Mouse (Mus musculus): ENCODE measurements around the gene Jazf1.

Jazf1 gene

DNA sequence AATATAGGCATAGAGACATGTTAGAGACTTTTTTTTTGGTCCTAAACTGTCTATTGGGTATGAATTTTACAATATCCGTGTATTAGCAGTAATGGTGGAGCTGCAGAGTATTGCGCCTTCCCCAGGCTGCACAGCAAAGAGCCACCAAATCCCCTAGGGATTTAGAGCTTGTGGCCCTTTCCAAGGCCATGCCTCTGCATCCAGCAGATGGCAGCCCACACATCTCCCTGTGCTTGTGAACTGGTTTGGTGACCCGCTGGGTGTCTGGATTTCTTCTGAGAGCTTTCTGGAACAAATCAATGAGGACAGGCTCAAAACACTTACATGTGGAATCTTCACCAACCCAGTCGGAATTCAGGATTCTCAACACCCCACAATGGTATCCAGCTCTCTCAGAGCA lies 225.4 kb downstream of the Jazf1 start:
- no peak for DNase-seq

DNA sequence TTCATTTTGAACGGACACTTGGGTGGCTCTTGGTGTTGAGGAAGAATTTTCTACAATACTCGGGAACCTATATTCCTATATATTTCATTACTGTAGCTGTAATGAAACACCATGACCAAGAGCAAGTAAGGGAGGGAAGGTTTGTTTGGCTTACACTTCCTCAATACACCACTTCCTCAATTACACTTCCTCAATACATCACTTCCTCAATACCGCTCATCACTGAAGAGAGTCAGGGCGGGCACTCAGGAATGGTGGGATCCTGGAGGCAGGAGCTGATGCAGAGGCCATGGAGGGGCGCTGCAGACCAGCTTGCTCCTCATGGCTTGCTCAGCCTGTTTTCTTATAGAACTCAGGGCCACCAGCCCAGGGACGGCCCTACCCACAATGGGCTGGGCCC lies 225.8 kb downstream of the Jazf1 start:
- no peak for DNase-seq

DNA sequence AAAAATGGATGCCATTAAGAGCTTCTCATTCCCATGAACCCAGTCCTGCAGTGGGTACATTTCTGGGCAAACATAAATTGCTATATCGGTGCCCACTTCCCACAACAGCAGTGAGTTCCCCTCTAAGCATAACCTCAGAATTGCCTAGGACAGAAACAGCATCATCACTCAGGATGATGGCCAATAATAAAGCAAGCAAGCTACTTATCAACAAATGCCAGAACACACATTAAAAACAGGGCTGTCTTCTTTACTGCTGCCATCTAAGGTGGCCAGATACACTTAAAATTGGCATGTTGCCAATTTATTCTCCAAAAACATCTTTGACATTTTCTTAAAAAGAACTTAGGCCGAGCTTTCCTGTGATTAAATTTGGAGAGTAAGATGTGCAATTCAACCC lies 226.8 kb downstream of the Jazf1 start:
- no peak for DNase-seq

DNA sequence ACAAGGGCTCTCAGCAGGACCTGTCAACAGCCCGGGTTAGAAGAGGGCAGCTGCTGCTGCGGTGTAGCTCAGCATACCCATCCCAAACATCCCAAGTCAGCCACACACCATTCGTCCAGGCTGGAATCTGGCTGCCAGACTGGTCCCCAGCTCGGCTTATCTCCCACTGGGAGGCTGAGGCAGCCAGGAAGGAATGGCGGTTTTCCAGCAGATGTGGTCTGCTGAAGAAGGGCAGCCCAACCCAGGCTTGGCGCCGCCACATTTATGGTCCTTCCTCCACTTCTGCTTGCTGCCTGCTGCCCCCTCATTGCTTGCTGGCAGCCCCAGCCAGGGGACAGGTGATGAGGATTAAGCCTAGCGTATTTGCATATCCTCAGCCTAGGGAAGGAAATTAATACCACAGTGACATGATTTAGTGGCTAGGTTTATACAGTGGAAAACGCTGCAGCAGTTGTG lies 227.8 kb downstream of the Jazf1 start:
- DNase-seq = no peak

DNA sequence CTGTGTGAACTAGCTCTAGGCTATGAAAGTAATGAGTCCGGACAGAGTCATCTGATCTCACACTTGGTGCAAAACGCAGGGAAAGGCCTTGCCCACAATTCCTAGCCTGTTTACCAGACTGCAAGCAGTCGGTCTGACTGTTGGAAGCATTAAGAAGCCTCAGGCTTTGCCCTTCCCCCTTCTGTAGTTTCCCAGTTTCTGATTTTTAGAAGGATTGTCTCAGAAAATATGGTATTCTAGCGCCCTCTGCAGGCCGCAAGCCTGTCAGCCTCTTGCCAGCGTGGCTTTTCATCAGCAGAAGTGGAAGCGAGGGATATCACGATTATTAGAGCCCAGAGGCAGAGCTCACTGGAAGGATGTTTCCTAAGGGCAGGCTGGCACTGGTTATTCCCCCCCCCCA lies 229.7 kb downstream of the Jazf1 start:
- peak; percentile 62 for DNase-seq

DNA sequence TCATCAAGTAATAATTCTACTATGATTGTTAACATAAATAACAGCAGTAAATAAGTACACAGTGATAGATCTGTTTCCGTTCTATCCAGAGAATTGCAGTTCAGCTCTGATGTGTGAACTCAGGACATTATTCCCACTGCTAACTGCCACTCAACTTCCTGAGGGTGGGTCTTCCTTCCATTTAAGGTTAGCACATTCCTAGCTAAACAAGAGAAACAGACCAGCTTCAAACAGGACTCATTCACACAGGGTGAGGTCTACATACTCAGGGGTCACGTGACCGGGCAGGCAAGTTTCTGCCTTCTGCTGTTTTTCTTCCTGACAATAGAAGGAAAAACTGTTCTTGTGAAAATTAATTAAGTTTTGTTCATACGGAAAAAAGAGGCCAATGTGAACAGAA lies 230.6 kb downstream of the Jazf1 start:
- DNase-seq = no peak

DNA sequence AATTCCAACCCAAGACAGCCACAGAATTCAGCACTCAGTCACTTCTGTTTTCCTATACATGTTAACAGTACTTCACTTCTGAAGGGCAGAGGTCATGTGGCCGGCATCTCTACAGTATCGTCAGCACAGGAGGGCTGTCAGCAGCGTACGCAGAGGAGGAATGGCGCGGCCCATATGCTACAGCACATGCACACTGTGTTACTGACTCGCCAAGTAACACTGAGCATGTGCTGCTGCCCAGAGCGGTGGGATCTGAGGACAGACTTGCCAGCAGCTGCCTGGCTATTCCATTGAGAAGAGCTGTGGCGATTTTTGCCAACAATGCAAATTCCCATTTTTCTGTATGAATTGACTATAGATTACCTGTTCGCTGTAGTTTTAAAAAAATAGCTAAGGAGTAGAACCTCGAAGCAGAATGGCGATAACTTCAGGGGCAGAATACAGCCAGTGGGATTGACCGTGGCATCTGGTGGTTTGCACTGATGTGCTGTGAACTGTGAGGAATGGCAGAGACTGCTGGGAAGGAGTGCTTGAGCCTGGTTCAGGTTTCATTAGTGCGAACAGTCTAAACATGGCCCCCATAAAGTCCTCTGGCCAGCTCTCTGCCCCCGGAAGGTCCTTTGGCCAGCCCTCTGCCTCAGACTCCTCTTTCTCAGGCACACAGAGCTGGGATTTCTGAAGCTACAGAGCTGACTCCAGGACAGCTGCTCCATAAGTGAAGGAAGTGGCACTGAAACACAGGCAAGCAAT lies 232.1 kb downstream of the Jazf1 start:
- peak; percentile 34 for DNase-seq

DNA sequence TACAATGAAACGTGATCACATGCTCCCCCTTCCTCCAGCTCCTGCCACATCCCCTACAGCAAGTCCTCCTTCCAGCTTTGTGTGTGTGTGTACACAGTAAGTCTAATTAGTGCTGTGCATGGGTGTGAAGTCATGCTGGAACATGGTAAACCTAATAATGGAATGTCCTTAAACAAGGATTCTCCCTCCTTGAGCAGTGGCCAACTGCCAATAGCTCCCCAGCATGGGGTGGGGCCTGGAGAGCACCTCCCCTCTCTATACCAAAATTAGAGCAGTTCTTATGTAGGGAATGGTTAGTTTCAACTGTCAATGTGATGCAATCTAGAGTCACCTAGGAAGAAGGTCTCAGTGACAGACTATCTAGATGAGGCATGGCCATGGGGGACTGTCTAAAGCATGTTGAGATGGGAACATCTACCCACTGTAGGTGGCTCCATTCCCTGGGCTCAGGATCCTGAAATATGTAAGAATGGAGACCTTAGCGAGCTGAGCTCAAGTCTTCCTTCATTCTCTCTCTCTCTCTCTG lies 240.6 kb downstream of the Jazf1 start:
- DNase-seq = no peak

DNA sequence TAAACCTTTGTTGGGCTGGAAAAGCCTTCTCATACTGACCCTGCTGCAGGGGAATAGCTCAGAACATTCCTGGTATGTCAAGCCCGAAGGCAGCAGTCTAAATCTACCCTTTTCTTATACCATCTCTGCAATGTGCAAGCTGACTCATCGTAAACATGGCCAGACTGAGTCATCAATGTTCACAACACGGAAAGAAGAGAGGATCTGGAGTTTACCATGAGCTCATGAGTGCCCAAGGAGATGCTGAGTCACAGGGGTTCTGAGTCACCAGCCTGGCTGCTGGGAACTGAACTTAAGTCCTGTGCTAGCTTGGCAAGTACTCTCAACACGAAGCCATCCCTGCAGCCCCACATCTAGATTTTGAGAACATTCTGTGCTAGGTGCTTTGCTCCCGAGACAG lies 242.9 kb downstream of the Jazf1 start:
- DNase-seq = peak; percentile 20

DNA sequence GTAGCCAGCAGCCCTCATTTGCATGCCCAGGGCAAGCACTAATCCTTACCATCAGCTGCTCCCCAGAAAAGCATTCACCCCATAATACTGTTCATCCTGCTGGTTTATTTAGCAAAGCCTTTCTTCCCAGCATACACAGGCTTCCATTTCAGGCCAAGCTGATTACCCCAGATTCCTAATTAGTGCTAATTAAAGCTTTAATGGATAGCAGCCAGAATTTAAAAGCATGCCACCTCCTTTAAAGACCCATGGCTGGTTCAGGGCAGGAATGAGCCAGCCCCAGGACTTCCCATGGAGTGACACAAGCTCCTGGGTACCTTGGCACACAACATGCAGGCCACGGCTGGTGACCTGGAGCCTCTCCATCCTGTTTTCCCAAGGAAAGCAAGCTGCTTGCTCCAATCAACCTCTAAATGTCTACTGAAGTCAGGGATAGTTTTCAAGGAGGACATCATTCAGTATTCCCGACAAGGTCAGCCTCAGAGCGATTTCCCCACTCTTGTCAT lies 243.4 kb downstream of the Jazf1 start:
- peak; percentile 81 for DNase-seq

DNA sequence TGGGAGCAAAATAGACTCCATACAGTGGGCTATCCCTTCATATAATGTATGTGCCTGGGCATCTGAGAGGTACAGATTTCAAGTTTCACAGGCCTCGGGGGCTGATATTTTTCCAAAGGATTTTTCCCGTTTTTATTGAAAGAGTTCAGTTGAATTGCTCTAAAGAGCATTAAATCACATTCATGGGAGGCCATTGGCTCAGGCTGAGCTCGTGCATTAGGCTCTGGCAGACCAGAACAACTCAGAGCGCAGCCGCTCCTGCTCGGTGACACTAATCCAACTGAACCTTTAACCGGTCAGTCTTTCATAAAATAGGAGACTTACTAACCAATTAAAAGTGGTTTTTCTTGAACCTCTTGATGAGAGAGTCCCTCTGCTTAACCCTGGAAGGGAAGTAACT lies 245.4 kb downstream of the Jazf1 start:
- no peak for DNase-seq

DNA sequence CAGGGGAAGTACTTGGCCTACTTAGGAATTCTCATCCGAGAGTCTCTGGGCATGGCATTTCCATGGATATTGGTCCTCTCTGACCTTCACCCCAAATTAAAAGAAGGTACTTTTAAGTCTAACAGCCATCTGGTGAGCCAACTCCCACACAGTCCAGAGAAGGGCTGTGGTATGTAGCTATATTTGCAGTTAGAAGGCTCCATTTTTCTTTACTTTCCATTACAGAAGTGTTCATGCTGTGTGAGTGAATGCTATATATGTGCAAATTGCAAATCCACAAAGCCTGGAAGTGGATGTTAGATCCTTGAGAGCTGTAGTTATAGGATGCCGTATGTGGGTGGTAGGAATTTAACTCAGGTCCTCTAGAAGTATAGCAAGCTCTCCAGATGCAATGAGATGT lies 245.8 kb downstream of the Jazf1 start:
- no peak for DNase-seq

DNA sequence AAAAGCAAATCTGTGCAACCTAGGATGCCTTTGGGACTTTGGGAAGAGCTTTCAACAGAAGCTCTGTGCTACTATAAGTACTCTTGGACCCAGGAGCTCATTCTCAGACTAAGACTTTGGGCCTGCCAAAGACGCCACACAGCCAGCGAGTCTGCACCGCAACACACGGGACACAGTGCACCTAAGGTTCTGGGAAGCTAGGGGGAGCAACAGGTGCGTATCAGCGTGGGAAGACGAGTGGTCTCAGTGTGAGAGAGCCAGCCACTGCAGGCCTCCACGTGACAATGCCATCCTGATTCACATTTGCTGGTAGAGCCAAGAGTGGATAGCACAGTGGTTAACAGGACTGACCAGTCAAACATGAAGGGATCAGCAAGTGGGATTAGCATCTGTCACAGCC lies 249.1 kb downstream of the Jazf1 start:
- no peak for DNase-seq

DNA sequence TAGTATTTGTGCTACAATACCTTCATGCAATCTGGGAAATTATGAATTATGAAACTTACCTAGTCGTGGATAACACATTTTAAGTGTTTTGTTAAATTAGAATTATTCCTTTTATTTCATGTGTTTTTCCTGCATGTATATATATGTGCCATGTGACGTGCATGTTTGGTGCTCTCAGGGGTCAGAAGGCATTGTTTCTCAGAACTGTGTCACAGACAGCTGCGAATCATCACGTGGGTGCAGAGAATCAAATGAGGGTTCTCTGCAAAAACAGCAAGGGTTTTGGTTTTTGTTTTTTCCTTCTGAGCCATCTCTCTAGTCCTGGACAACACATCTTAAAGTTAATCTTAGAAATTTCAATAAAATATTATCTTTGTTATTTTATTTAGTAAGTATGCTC lies 250.4 kb downstream of the Jazf1 start:
- DNase-seq = no peak

DNA sequence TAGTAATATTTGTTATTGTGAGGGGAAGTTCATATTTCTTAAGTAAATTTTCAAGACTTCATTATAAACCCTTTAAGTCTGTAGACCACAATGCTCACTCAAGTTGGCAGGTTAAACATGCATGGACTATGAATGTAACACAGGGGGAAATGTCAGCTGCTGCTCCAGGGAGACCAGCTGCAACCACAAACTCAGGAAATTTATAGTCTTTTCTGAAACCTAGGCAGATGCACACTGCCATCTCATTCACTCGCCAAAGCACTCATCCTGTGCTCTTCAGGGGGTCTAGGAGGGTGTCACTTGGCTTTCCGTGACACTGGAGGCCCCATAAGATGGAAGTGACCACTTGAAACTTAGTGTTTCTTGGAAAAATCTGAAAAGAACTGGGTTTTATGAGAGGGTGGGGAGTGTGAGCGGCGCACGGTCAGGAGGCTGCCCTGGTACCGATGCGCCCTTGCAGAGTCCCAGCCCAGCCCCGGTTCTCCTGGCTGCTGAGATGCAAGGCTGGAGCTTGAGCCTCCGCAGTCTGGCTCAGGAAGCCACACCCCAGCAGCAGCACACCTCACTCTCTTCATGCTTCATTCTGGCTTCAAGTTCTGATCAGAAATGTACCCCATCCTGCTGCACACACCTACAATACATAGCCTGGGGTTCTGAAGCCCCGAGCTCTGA lies 251.1 kb downstream of the Jazf1 start:
- no peak for DNase-seq

DNA sequence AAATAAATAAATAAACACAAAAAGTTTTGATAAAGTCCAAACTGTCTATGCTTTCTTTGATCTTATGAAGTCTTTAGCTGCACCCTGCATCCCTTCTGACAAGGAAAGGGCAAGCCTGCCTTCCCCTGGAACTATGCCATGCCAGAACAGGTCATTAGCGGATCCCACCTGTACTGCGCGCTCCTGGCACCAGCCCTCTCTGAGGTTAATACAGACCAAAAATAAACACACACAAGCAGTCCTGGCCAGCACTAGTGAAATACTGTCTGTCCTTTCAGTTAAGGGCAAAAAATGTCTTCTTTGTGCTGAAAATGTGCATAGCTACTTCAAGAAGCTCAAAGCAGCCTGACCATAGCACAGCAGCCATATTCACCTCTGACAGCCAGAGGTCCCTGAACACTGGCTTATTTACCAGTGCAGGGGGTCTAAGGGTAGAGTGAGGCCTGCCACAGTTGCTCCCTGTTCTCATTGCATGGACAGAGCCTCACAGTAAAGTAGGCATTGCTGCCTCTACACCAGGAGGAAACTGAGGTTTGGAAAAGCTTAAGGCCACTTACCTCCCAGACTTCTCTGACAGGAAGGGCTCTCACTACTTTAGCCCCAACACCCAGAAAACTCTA lies 263.1 kb downstream of the Jazf1 start:
- DNase-seq = no peak

DNA sequence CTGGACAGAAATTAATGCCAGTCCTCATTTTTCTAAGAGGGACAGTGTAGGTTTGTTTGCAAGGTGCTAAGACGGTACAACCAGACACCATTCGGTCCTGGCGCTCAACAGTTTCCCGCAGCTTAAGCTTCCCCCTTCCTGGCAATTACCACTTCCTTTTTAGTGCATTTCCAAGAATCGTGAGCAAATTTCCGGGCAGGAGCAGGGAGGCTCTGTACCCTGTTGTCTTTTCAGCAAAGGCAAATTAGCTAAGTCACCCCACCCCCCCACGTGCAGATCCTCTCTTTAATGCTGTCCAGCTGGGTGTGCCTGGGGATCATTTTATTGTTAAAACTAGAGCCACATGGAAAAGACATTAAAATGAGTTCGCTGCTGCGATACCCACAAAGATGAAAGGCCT lies 266.2 kb downstream of the Jazf1 start:
- DNase-seq = no peak

DNA sequence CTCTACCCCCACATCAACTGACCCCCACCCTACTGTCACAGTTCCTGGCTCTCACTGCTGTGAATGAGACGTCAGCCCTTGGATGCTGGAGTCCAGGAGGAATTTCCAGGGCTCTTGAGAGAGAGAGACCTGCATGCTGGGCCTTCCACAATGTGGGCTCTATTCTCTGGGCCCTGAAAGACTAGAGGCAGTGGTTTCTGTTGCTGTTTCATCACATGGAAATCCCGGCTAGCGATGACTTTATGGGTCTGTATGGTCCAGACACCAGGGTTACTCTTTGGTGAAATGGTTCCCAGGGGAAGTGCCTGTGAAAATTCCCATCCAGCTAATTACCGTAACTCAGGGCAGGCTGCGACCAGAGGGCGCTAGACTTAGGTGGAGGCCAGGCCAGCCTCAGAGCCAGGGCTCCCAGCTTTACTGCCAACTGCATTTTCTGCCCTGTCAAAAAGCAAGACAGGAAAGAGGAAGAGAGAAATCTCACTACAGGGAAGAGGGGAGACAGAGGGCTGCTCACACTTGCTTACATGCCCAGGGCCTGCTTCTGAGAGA lies 271.1 kb downstream of the Jazf1 start:
- no peak for DNase-seq

DNA sequence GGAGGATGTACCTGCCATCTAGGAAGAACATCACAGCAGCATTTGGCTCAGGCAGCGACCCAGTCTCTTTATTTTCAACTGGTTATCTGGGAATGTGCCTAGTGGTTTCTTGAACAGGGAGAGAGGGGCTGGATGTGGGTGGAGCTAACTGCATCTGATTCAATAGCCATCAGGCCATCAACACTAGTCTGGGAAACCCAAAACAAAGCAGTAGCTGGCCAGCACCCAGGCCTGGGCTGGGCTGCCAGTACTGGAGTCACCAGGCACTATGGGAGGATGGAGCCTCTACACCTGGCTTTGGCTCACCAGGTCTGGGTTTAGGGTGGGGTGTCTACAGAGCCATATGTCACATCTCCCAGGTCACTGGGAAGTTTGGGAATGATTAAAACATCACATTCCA lies 271.7 kb downstream of the Jazf1 start:
- DNase-seq = peak; percentile 20

DNA sequence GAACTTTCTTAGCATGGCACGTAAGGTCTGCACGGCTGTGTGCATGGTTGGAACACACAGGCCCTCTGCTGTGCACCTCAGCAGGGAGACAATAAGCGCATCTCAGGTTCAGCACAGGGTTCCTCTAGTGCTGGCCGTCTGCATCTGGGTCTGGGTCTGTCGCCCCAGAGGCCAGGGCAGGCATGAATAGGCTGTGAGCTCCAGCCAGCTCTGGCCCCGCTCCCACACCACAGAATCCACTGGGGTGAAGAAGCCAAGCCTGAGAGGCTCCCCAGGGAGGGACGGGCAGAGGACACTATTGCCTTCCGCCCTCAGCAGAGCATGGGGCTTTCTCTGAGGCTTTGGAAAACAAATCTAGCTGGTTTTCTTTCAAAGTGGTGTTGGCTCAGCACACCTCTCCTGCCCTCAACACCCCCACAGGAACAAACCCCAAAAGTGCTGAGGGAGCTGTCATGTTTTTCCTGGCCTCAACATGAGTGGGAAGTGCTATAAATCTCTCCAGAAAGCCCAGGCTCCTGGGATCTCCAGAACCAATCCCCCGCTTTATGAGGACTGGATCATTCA lies 272.3 kb downstream of the Jazf1 start:
- peak; percentile 14 for DNase-seq

DNA sequence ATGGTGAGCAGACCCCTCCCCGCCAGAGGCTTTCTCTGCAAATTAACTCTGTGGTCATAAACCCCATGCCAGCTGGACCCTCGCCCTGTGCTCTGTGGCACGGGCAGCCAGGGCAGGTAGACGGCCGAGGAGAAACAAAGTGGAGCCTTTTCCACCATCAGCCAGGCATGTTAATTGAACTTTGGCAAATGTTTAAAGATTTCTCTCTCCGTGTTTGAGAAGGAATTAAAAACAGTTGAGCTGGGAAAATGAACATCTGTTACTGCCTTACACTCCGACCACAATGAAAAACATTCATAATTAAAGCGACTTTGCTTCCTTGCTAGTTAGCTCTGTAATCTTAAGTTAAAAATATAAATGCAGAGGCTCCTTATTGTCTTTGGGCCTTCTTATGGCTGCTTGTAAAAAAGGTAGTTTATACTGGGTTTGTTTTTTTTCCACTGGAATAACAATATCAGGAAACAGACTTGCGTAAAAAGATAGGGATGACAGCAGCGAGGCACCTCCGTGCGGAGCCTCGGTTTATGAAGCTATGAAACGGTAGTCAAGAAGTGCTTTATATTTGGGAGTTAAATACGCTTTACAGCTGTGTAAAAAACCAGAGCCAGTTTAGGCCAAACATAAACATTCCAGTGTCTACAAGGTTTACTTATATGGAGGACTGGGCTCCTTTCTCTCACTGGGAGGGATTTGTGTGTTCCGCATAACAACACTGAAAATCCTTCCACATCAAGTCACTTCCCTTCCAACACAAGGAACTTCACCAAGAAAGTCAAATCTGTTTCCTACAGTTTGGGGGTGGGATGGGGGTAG lies 273.2 kb downstream of the Jazf1 start:
- no peak for DNase-seq

DNA sequence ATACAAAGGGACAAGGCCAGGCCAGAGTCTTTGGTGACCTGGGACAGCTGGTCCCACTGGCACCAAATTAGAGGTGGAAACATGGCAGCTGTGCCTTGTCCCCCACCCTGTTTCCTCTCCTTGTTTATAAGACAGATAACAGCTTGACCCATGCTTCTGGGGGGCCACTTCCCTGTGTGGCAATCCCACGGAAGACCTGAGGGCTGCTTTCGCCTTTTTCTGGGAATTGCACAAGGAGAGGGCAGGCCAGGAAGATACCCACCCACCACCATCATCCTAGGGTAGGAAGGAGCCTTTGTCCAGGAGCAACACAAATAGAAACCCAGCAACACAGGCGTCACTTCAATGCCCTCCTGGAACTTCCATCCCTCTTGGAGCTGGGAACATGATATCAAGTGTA lies 276.0 kb downstream of the Jazf1 start:
- no peak for DNase-seq
